Mouse (Mus musculus): ENCODE measurements around the gene Tbxas1. TPM values are rescaled to one million over a fixed set of nuclear protein-coding genes. Genes with fewer than 3 reads are reported as not detected.

Gene Tbxas1
- total and polyA plus RNA-seq, 2 experiments = 1.1 to 3.5 TPM

GRCm38 (mm10) chr6:38992016-38992415 lies 116.8 kb downstream of the Tbxas1 start:
- Histone ChIP-seq H3K27me3 (ENCODE audit: control insufficient read depth, insufficient read depth, low read length) (no peaks in the 10 kb centered on the region), H3K4me1 (ENCODE audit: control insufficient read depth, insufficient read depth, low read length) (0 out of 2 replicates have a peak, but pooled peaks cover 2% of the 10 kb centered on the region), H3K4me3 (ENCODE audit: insufficient read depth, low read depth, low read length) (no peak overlapping the region), H3K27ac (replicated peaks; ENCODE audit: insufficient read depth, low read depth, low read length) (no peak overlapping the region), H3K36me3 (ENCODE audit: control insufficient read depth, insufficient read depth, low read length) (no peaks in the 10 kb centered on the region), H3K9ac (ENCODE audit: low read depth, low read length) (no peak overlapping the region), H3K79me2 (ENCODE audit: control insufficient read depth, insufficient read depth, low read length) (no peaks in the 10 kb centered on the region)
- TF ChIP-seq CTCF (IDR thresholded peaks at IDR 0.05; ENCODE audit: low read depth, low read length) (no peak), POLR2A (IDR thresholded peaks at IDR 0.05; ENCODE audit: extremely low read depth, insufficient read depth, low read length) (no peak)
- 26% methylated on average over 4 of the region's 4 CpGs for WGBS
- DNase-seq (ENCODE audit: extremely low read depth, low read depth, low spot score) = peak; percentile 38

GRCm38 (mm10) chr6:38995774-38996173 lies 120.6 kb downstream of the Tbxas1 start:
- no peak for DNase-seq (ENCODE audit: extremely low read depth, low read depth, low spot score)
- H3K4me1 ChIP-seq (ENCODE audit: control insufficient read depth, insufficient read depth, low read length) = 0 out of 2 replicates have a peak, but pooled peaks cover 2% of the 10 kb centered on the region
- 85% methylated on average over 3 of the region's 3 CpGs for WGBS
- H3K27ac ChIP-seq (replicated peaks; ENCODE audit: insufficient read depth, low read depth, low read length) = no peak overlapping the region
- H3K79me2 ChIP-seq (ENCODE audit: control insufficient read depth, insufficient read depth, low read length) = no peaks in the 10 kb centered on the region
- H3K4me3 ChIP-seq (ENCODE audit: insufficient read depth, low read depth, low read length) = no peak overlapping the region
- TF ChIP-seq POLR2A (IDR thresholded peaks at IDR 0.05; ENCODE audit: extremely low read depth, insufficient read depth, low read length) = no peak
- TF ChIP-seq CTCF (IDR thresholded peaks at IDR 0.05; ENCODE audit: low read depth, low read length) = no peak
- H3K9ac ChIP-seq (ENCODE audit: low read depth, low read length) = no peak overlapping the region
- no peaks in the 10 kb centered on the region for H3K27me3 ChIP-seq (ENCODE audit: control insufficient read depth, insufficient read depth, low read length)
- no peaks in the 10 kb centered on the region for H3K36me3 ChIP-seq (ENCODE audit: control insufficient read depth, insufficient read depth, low read length)

GRCm38 (mm10) chr6:38997838-38998237 lies 122.6 kb downstream of the Tbxas1 start:
- no peak overlapping the region for H3K4me3 ChIP-seq (ENCODE audit: insufficient read depth, low read depth, low read length)
- H3K4me1 ChIP-seq (ENCODE audit: control insufficient read depth, insufficient read depth, low read length) = no peaks in the 10 kb centered on the region
- DNase-seq (ENCODE audit: extremely low read depth, low read depth, low spot score) = no peak
- TF ChIP-seq POLR2A (IDR thresholded peaks at IDR 0.05; ENCODE audit: extremely low read depth, insufficient read depth, low read length) (no peak), CTCF (IDR thresholded peaks at IDR 0.05; ENCODE audit: low read depth, low read length) (no peak)
- H3K27ac ChIP-seq (replicated peaks; ENCODE audit: insufficient read depth, low read depth, low read length) = no peak overlapping the region
- no peaks in the 10 kb centered on the region for H3K36me3 ChIP-seq (ENCODE audit: control insufficient read depth, insufficient read depth, low read length)
- 98% methylated on average over 4 of the region's 4 CpGs for WGBS
- H3K9ac ChIP-seq (ENCODE audit: low read depth, low read length) = no peak overlapping the region
- no peaks in the 10 kb centered on the region for H3K79me2 ChIP-seq (ENCODE audit: control insufficient read depth, insufficient read depth, low read length)
- no peaks in the 10 kb centered on the region for H3K27me3 ChIP-seq (ENCODE audit: control insufficient read depth, insufficient read depth, low read length)

GRCm38 (mm10) chr6:39003126-39003525 lies 127.9 kb downstream of the Tbxas1 start:
- WGBS = 56% methylated on average over 7 of the region's 7 CpGs

GRCm38 (mm10) chr6:39004003-39004473 lies 128.8 kb downstream of the Tbxas1 start:
- DNase-seq (ENCODE audit: extremely low read depth, low read depth, low spot score) = peak; percentile 22
- TF ChIP-seq POLR2A (IDR thresholded peaks at IDR 0.05; ENCODE audit: extremely low read depth, insufficient read depth, low read length) (no peak), CTCF (IDR thresholded peaks at IDR 0.05; ENCODE audit: low read depth, low read length) (no peak)
- no peaks in the 10 kb centered on the region for H3K4me1 ChIP-seq (ENCODE audit: control insufficient read depth, insufficient read depth, low read length)
- no peak overlapping the region for H3K9ac ChIP-seq (ENCODE audit: low read depth, low read length)
- no peaks in the 10 kb centered on the region for H3K36me3 ChIP-seq (ENCODE audit: control insufficient read depth, insufficient read depth, low read length)
- peak overlapping the region; percentile 39 for H3K27ac ChIP-seq (replicated peaks; ENCODE audit: insufficient read depth, low read depth, low read length)
- no peak overlapping the region for H3K4me3 ChIP-seq (ENCODE audit: insufficient read depth, low read depth, low read length)
- no peaks in the 10 kb centered on the region for H3K79me2 ChIP-seq (ENCODE audit: control insufficient read depth, insufficient read depth, low read length)
- 84% methylated on average over 12 of the region's 12 CpGs for whole genome bisulfite sequencing
- no peaks in the 10 kb centered on the region for H3K27me3 ChIP-seq (ENCODE audit: control insufficient read depth, insufficient read depth, low read length)

More at GRCm38 (mm10) chr6:39003126-39003525, 127.9 kb downstream of the Tbxas1 start:
- Histone ChIP-seq H3K9ac (ENCODE audit: low read depth, low read length) (no peak overlapping the region), H3K36me3 (ENCODE audit: control insufficient read depth, insufficient read depth, low read length) (no peaks in the 10 kb centered on the region), H3K79me2 (ENCODE audit: control insufficient read depth, insufficient read depth, low read length) (no peaks in the 10 kb centered on the region), H3K27ac (replicated peaks; ENCODE audit: insufficient read depth, low read depth, low read length) (no peak overlapping the region), H3K4me3 (ENCODE audit: insufficient read depth, low read depth, low read length) (no peak overlapping the region), H3K4me1 (ENCODE audit: control insufficient read depth, insufficient read depth, low read length) (no peaks in the 10 kb centered on the region), H3K27me3 (ENCODE audit: control insufficient read depth, insufficient read depth, low read length) (no peaks in the 10 kb centered on the region)
- TF ChIP-seq CTCF (IDR thresholded peaks at IDR 0.05; ENCODE audit: low read depth, low read length) (no peak), POLR2A (IDR thresholded peaks at IDR 0.05; ENCODE audit: extremely low read depth, insufficient read depth, low read length) (no peak)
- DNase-seq (ENCODE audit: extremely low read depth, low read depth, low spot score) = no peak

GRCm38 (mm10) chr6:39005267-39005944 lies 130.2 kb downstream of the Tbxas1 start:
- Histone ChIP-seq H3K4me1 (ENCODE audit: control insufficient read depth, insufficient read depth, low read length) (no peaks in the 10 kb centered on the region), H3K4me3 (ENCODE audit: insufficient read depth, low read depth, low read length) (no peak overlapping the region), H3K36me3 (ENCODE audit: control insufficient read depth, insufficient read depth, low read length) (no peaks in the 10 kb centered on the region), H3K27ac (replicated peaks; ENCODE audit: insufficient read depth, low read depth, low read length) (no peak overlapping the region), H3K9ac (ENCODE audit: low read depth, low read length) (no peak overlapping the region), H3K27me3 (ENCODE audit: control insufficient read depth, insufficient read depth, low read length) (no peaks in the 10 kb centered on the region), H3K79me2 (ENCODE audit: control insufficient read depth, insufficient read depth, low read length) (no peaks in the 10 kb centered on the region)
- DNase-seq (ENCODE audit: extremely low read depth, low read depth, low spot score) = no peak
- TF ChIP-seq CTCF (IDR thresholded peaks at IDR 0.05; ENCODE audit: low read depth, low read length) = no peak
- TF ChIP-seq POLR2A (IDR thresholded peaks at IDR 0.05; ENCODE audit: extremely low read depth, insufficient read depth, low read length) = no peak
- 94% methylated on average over 20 of the region's 20 CpGs for whole genome bisulfite sequencing
